Mouse (Mus musculus) layer of hippocampus, postnatal 25 days (tissue): Measurements from ENCODE around the gene Erbb4. TPM values are rescaled to one million over a fixed set of nuclear protein-coding genes. Genes with fewer than 3 reads are reported as not detected.

ENCODE experiments used
- DNase-seq, 2 experiments: peaks; one replicate each; pipeline ENCODE4 v3.0.0; 2022; ENCODE audit warnings: mixed read lengths in 2 of 2, low spot score in 1 of 2; ENCODE audit errors: extremely low spot score in 1 of 2
- total RNA-seq, 2 experiments: library from RNA; stranded (reverse); gene quantifications; 2 replicates each; pipeline ENCODE4 v1.2.3; 2021

Erbb4 gene
- total RNA-seq, 2 experiments from 2014 or later, result 43.7 to 47.5 TPM

DNA sequence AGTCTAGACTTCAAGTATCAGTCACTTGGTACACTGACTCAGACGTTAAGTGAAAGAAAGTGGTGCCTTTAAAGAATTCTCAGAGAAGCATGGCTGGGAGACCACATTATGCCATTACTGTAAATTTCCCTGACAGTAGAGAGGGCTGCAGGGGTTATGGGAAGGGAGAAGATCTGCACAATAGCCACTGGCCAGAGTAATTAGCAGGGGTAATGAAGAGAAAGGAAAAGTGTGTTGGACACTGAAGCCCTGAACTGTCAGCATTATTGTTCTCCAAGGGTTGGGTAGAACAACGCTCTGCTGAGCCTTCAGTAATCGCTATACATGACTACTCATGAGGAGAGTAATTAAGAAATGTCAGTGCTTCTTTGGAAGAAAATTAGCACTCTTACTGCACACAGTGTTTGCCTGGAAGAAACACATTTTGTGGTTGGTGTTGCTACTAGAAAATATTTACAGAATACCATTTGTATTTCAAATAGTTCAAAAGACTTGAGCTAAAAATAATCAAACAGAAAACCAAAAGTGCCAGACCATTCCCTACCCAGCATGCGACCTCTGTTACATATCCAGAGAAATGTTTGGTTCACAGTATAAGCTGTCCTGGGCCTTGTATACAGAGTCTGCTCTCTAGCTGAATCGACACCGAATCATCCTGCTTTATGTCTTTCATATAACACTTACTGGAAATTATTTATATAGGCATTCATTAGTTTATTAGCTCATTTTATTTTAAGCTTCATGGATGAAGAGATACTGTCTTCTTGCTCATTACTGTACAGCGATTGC is 965.1 kb downstream of the Erbb4 start:
- DNase-seq, result no peak

DNA sequence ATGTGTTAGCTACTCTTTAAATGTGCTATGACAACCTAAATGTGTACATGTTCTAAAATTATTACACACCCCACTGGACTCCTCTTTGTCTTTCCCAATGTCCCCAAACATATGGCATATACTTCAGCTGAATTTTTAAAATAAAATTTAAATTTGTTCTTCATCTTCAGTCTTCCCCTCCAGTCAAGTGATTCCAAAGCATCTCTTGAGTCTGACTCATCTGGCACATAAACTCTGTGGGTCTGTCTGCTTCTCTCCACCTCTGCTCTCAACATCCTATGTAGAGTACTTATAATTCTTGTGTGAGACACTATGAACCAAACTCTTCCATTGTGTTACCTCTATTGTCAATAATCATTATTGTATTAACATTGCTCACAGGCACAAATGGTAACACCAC is 972.9 kb downstream of the Erbb4 start:
- no peak for DNase-seq

- no peak for DNase-seq
Observed at GRCm38 (mm10) chr1:68134450-68134849, 973.4 kb downstream of the Erbb4 start.

DNA sequence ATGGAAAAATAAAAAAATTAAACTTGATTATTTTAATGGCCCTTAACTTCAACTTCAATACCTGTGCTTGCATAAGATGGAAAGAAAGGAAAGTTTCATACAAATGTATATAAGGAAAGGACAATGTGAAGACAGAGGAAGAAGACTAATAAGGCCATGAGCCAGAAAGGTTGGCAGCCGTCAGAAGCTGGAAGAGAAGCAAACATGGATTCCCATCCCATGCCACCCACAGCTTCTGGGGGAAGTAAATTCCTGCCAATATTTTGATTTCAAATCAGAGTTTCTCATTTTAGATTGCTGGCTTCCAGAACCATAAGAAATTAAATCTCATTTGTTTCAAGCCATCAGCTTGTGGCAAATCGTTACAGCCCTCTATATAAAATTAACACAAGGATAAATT is 984.3 kb downstream of the Erbb4 start:
- DNase-seq, result no peak

DNA sequence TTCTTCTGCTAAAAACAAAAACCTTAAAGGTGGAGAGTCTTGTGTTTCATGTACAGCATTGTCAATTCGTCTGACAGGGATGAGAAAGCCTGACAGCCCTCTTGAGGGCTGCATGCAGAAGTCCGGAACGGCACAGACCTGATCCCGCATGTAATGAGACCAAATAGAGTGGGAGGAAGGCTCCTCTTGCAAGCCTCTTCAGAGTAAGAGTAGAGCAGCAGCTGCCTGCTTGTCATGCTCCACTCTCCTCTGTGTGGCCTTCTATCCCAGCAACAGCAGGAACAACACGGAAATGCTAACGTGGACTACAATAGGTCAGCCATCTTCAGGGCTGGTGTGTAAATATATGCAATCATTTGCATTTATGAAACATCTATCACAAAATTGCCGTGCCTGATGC is 987.5 kb downstream of the Erbb4 start:
- no peak for DNase-seq

DNA sequence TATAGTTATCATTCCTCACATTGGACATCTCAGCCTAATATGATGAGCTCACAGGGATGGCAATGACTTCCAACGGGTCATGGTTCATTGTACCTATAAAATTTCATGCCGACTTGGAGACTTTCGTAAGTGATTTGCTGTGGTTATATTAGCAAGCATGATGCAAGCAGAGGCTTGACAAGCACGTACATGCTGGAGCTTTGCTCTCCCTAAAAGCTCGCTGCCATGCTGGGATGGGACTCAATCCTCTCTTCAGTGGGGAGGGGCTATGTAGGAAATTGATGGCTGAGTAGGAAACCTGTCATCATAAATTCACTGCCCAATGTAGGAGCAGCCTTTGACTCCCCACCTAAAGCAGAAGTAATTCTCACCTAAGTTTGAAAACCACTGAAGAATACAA is 992.1 kb downstream of the Erbb4 start:
- DNase-seq, result no peak

- DNase-seq, result peak in 1 of 2 experiments; percentile 68
Observed at GRCm38 (mm10) chr1:68106543-68106860, 1001.4 kb downstream of the Erbb4 start.

- DNase-seq, result no peak
Observed at GRCm38 (mm10) chr1:68105834-68106542, 1001.9 kb downstream of the Erbb4 start.

- DNase-seq, result no peak
Observed at GRCm38 (mm10) chr1:68089623-68090022, 1018.2 kb downstream of the Erbb4 start.

DNA sequence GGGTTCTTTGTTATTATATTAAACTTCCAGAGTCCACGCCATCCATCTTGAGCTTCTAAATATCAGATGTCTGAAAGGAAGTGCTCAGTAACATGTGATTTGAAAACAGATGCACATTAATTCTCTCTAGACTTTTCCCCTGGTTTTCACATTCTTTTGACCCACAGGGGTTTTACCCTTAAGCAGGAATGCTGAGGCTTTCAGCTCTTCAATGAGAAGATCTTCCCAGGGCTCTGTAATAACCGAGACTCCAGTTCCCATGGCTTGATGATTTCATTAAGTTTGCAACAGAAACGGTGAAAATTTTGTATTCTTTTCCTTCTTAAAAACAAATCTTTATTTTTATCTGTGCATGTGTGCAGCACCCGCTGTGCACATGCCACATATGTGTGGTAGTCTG is 1051.4 kb downstream of the Erbb4 start:
- no peak for DNase-seq

- no peak for DNase-seq
Observed at GRCm38 (mm10) chr1:68054715-68055114, 1053.1 kb downstream of the Erbb4 start.

- no peak for DNase-seq
Observed at GRCm38 (mm10) chr1:68049856-68050255, 1058.0 kb downstream of the Erbb4 start.

- no peak for DNase-seq
Observed at GRCm38 (mm10) chr1:68047139-68047538, 1060.7 kb downstream of the Erbb4 start.

DNA sequence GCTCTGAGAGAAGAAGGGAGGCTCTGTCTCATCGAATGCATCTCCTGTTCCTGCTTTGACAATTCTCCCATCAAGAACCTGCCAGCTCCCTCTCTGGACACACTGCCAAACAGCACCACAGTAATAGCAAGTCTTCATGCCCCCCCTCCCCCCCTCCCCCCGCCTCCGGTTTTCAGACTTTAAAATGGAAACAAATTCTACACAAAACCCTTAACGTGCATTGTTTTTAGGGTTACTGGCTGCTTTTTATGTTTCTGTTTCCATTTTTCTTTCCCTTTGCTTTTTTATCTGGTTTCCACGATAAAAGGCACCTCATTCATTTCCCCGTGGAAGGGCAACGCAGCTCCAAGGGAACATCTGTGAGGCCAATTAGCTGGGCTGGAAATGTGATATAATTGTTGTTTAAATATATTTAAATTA is 1061.3 kb downstream of the Erbb4 start:
- DNase-seq, result no peak

- no peak for DNase-seq
Observed at GRCm38 (mm10) chr1:68024086-68024940, 1083.5 kb downstream of the Erbb4 start.

- DNase-seq, result no peak
Observed at GRCm38 (mm10) chr1:68020020-68020419, 1087.8 kb downstream of the Erbb4 start.

DNA sequence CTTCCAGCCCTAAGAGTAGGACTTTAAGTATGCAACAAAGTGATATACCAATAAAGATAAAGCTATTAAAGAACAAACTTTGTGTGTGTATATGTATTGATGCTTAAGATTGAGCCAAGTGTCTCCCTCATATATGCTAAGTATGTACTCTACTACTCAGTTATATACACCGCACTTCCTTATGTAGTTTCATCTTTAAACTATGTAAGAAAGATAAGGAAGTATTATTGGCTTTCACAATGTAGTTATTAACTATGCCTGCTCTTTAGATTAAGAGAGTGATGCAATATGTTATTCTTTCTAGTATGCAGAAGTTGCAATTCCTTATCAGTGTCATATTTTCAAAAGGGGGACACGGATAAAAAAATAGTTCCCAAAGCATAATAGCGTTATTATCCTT is 1088.2 kb downstream of the Erbb4 start:
- no peak for DNase-seq
